Mouse (Mus musculus) megakaryocyte progenitor cell, adult 5-6 weeks (primary cell): ENCODE measurements at regions not wholly inside any gene's neighbourhood (a gene's known extent, or its start where the extent isn't known, plus 50 kb on each side); places are given as distances from the start of the nearest gene placed in this dataset.

Source experiments
- ATAC-seq: replicated peaks from 2 replicates; pipeline ENCODE4 v1.8.0; 2016; ENCODE audit warnings: mild to moderate bottlenecking, moderate TSS enrichment, inconsistent platforms; ENCODE audit not compliant: poor library complexity

DNA sequence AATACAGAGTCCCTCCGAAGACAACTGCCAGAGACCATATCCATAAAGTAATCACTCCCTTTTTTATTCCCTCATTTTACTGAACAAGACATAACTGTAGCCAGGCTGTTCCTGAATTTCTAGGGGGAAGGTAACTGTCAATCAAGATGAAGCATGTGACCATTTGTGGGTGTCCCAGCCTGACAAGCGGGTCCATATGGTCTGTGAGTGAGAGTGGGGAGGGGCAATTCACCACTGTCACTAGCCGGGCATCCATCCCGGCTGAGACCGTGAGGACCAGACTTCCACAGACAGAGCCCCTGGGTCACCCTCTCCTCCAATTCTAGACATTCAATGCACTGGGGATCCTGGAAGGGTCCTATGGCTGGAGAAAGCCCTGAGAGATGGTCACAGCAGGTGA lies 54.6 kb downstream of the Gm11733 start:
- no peak for ATAC-seq

- ATAC-seq: no peak
Observed at GRCm38 (mm10) chr11:117540609-117541008, 56.4 kb downstream of the Gm11733 start.

DNA sequence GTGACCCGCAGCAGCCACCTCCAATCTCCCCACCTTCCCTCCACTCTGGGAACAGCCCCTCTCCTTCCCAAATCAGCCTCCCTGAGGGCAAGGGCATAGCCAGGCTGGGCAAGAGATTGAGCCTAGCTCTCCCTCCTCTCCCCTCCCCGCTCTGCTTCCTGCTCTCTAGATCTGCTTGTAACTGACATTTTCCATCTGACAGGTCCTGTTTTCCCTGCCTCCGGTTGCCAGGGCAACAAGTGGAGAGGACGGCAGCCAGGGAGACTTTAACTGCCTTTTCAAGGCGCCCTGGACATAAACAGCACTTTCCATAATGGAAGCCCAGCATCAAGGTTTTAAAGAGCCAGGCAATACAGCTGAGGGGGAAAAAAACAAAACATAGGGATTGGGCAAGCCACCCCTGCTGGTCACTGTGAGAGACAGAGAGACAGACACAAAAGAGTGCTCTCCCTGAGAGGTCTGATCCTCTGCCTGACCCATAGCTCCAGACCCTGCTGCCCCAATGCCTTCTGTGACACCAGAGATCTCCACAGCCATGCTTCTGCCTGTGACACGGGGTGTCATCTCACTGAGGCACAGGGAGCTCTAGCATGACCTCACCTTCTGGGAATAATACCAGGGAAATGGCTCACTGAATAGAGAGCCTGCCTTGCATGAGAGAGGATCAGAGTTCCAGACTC lies 57.2 kb downstream of the Gm11733 start:
- no peak for ATAC-seq

DNA sequence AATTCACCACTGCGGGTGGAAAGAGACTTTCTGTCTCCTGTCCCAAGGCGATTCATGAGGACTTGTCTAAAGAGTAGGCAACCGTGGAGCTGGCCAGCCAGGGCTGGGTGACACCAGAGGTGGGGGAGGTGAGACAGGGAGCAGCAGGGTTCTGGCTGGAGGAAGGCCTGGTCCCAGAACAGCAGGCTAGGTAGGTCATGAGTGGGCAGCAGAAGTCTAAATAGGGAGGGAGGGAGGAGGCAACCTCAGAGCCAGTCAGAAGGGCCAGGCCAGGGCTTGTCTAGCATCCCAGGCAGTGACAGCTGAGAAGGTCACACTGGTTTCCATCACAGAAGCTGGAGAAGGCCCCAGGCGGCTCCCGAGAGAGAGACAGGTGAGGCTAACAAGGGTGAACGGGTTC lies 59.0 kb downstream of the Gm11733 start:
- no peak for ATAC-seq

DNA sequence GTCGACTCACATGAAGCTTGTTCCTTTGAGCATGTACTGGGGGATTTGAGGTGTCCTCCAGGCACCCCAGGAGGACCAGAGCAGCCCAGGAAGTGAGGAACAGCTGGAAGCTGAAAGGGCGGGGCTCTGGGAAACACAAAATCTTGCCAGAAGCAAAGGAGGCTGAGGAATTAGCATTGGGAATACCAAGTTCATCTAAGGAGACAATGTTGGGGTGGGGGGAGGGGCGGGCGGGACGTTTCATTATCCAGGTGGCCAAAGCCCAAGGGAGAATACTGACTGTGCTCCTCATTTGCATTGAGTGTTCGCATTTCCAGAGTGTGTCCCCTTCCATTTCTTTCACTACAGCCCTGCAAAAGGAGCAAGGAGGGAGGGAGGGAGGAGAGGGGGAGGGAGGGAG lies 60.3 kb downstream of the Gm11733 start:
- ATAC-seq: no peak

GRCm38 (mm10) chr11:117544926-117545325 lies 60.8 kb downstream of the Gm11733 start:
- no peak for ATAC-seq

DNA sequence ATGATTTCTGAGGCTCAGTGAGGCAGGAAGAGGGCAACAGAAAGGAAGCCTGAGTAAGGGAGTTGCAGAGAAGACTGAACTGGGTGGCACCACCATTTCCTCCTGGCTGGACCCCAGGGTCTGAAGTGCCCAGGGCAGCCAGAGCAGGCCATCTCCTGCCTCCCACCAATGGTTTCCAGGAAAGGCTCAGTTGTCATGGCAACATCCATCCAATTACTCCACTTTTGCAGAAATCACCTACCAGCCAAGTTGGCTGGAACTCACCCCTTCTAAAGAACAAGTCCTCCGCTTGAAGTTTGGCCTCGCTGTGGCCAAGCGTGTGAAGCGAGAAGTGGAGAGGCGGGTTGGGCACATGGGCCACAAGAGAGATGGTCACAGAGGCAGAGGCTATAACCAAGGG lies 67.8 kb downstream of the Gm11733 start:
- ATAC-seq: no peak

GRCm38 (mm10) chr11:117552430-117552969 lies 68.3 kb downstream of the Gm11733 start:
- ATAC-seq: no peak

DNA sequence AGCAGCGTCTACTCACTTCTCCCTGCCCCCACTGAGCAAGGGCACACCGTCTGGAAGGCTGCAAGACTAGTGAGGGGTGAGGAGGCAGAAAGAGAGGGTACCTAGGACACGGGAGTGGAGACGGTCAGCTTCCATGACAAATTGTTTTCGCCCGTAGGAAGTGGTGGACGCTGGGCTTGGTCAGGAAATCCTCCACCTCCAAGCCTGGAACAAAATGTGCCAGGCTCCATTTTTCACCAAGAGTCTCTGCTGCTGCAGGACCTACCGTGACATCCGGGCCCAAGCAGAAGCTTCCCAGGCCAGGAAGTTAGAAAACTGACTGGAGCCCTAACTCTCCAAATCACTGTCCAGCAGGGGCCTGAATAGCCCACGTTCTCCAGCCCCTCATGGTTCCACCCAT lies 69.9 kb downstream of the Gm11733 start:
- no peak for ATAC-seq

DNA sequence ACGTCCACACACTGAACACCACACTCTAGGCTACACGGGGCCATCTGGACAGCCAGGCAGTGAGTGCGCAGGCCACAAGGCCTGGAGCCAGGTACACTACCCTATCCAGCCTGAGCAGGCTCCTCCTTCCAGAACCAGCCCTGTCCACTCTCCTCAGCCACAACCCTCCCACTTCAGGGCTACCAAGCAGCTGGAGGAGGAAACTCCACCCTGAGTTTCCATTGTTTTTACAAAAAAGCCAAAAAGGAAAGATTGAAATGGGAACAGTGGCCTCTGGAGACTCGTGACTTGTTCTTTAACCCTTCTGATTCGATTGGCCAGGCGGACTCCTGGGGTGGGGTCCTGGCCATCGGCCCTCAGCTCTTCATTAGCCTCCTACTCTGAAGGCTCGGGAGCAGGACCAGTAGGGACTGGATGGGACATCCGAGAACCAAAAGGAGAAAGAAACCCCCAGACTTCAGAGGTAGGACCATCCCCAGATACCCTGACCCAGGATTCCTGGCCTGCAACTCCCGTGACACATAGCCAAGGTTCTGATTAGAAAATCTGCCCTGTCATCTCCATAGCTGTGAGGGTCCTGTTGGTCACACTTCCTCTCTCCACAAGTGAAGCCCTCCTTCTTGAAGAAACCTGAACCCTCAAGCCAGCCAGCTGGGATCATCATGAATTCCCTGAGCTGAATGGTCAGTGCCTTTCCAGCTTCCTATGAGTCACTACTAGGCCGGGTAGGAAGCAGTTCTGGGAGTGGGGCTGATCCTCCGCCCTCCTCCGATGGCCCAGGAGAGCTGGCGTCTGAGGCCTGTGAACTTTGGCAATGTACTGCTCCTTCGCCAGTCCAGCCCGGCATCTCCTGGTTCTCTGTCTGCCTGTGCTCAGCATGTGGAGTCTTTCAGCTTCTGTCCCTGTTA lies 73.6 kb downstream of the Gm11733 start:
- no peak for ATAC-seq

DNA sequence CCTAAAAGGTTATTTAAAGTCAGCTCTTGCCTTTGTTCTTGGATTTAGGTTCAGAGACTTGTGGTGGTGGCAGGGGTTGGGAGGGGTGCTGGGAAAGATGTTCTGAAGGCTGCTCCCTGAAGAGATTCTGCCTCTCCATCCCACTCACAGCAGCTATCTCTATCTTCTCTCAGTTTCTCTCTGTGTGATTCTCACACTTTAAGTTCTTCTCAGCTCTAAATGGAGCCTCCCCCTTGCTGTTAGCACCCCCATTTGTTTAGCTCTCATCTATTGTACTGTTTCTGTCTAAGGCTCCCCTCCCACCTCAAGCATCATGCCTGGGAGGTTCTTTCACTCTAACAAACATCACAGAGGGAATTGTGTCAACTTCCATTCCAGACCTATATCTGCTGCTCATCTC lies 75.7 kb downstream of the Gm11733 start:
- no peak for ATAC-seq

- no peak for ATAC-seq
Observed at GRCm38 (mm10) chr11:117567961-117568605, 83.9 kb downstream of the Gm11733 start.

GRCm38 (mm10) chr11:117568606-117568991 lies 84.4 kb downstream of the Gm11733 start:
- ATAC-seq: no peak

DNA sequence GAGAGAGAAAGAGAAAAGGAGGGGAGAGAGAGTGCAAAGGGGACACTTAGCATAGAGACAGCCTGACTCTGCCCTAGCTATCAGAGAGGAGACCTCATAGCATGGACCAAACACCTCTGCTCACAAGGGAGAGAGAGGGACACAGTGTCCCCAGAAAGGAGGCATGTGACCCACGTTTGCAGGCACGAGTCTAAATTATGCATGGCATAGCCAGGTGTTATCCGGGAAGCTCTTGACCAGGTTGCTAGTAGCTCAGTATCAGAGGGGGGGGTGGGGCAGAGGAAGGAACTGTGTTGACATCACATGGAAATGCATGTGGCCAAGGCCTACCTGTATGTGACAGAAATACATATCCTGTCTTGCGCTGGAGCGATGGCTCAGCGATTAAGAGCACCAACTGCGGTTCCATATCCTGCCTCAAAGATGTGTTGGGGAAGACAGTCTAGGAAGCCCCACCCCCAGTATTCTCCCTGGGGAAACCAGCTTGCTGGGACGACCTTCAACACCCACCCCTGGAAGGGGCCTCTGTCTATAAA lies 84.5 kb upstream of the Tnrc6c start:
- no peak for ATAC-seq

DNA sequence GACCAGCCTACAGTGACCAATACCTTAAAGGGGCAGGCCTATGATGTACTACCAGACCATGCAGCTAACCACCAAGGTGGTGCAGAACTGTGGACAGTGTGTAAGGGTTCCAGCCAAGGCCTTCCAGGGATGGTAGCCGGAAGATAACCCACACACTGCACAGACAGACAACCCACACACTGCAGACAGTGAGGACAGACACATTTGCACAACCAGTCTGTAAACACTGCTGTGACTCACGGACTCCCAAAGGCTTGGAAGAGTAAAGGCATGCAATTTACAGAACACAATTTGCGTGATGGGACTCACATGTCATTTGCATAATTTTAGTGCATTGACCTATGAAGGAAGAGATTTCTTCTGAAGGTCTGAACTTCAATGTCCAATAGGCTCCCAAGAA lies 82.2 kb upstream of the Tnrc6c start:
- no peak for ATAC-seq

DNA sequence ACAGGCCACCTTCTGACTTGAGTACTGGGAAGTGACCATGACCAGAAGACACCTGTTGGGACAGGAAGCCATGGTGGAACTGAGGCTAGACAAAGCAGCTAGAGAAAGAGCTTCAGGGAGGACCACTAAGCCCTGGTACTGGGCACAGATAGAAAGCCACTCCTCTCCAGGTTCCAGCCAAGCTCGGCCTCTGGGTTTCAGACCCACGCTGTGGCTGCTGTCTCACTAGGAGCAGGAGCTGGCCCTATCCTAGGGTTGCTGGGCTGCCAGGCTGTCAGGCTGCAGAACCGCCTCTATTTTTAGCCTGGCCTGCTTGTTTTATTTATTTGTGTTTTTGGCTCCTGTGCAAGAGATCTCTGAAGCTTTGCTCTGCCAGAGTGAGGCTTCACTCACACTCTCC lies 79.4 kb upstream of the Tnrc6c start:
- no peak for ATAC-seq

- ATAC-seq: no peak
Observed at GRCm38 (mm10) chr11:117579121-117579520, 75.0 kb upstream of the Tnrc6c start.

DNA sequence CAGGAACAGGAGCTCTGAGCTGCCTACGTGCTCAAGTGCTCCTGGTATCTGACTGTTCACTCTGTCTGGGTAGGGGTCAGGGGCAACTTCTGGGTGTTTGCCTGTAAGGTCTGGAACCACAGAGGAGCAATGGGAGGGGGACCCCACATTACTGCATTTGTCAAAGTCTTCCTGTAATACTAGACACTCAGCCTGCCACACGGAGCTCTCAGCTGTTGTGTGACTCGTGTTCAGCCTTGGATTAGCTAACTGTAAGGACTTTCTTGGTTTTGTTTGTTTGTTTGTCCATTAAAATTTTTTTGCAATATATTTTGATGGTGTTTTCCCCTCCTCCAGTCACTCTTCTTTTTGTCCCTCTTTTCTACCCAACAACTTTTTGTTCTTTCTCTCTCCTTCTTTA lies 74.4 kb upstream of the Tnrc6c start:
- no peak for ATAC-seq

DNA sequence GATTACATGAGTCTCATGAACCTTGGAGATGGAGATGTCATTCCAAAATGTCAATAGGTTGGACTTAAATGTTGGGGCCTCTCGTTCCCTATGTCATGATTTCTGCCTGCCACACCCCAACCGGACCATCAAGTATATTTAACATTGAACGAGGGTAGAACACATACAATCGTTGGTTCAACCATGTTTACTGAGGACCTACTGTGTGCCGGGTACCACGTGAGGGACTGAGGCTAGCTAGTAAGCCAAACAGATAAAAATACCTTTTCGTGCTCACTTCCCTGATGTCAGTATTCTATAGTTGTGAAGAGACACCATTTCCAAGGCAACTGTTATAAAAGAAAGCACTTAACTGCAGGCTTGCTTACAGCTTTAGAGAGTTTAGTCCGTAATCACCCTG lies 70.6 kb upstream of the Tnrc6c start:
- no peak for ATAC-seq

GRCm38 (mm10) chr11:117585556-117585955 lies 68.5 kb upstream of the Tnrc6c start:
- ATAC-seq: no peak

GRCm38 (mm10) chr11:117586063-117586462 lies 68.0 kb upstream of the Tnrc6c start:
- no peak for ATAC-seq
